Mouse (Mus musculus) hindbrain, embryonic 16.5 days (tissue): ENCODE measurements at regions not wholly inside any gene's neighbourhood (a gene's known extent, or its start where the extent isn't known, plus 50 kb on each side); places are given as distances from the start of the nearest gene placed in this dataset.

ENCODE experiments used
- ATAC-seq: fragments of 200-750 bp; cut with Nextera tagmentation; 2 replicates; pipeline ENCODE4 v1.8.0; 2017; ENCODE audit warnings: moderate TSS enrichment, moderate library complexity
- H3K27ac ChIP-seq: fragments of 300-500 bp; sonication (generic); 2 replicates; pipeline ENCODE4 v1.5.1; 2014; ENCODE audit warnings: low read depth, mild to moderate bottlenecking, control low read depth, low read length, moderate library complexity
- H3K27me3 ChIP-seq: fragments of 300-500 bp; sonication (generic); replicated peaks from 2 replicates; pipeline ENCODE4 v1.6.1; 2014; ENCODE audit warnings: low read length; ENCODE audit not compliant: control insufficient read depth, insufficient read depth
- H3K36me3 ChIP-seq: fragments of 300-500 bp; sonication (generic); 2 replicates; pipeline ENCODE4 v1.6.1; 2014; ENCODE audit warnings: mild to moderate bottlenecking, low read length, moderate library complexity, mixed read lengths; ENCODE audit not compliant: control insufficient read depth, insufficient read depth
- H3K4me1 ChIP-seq: fragments of 300-500 bp; sonication (generic); 2 replicates; pipeline ENCODE4 v1.6.1; 2014; ENCODE audit warnings: low read depth, low read length; ENCODE audit not compliant: control insufficient read depth, insufficient read depth
- H3K4me2 ChIP-seq: fragments of 300-500 bp; sonication (generic); 2 replicates; pipeline ENCODE4 v1.6.1; 2014; ENCODE audit warnings: mild to moderate bottlenecking, low read length, control low read depth, moderate library complexity
- H3K4me3 ChIP-seq: fragments of 300-500 bp; sonication (generic); 2 replicates; pipeline ENCODE4 v1.5.1; 2014; ENCODE audit warnings: mild to moderate bottlenecking, low read length, control low read depth, moderate library complexity
- H3K9ac ChIP-seq: fragments of 300-500 bp; sonication (generic); 2 replicates; pipeline ENCODE4 v1.6.1; 2014; ENCODE audit warnings: low read depth, mild to moderate bottlenecking, control low read depth, low read length, moderate library complexity
- H3K9me3 ChIP-seq: fragments of 300-500 bp; sonication (generic); 2 replicates; pipeline ENCODE4 v1.6.1; 2014; ENCODE audit warnings: mild to moderate bottlenecking, low read length, moderate library complexity; ENCODE audit not compliant: control insufficient read depth
- WGBS: fragments of 180-500 bp; shearing (Covaris S2); extraction: QIAGEN DNeasy Blood & Tissue Kit; methylation state at CpG from one replicate; pipeline ENCODE4 v1.1.7; 2014; 5-methylcytosine and 5-hydroxymethylcytosine counted together

DNA sequence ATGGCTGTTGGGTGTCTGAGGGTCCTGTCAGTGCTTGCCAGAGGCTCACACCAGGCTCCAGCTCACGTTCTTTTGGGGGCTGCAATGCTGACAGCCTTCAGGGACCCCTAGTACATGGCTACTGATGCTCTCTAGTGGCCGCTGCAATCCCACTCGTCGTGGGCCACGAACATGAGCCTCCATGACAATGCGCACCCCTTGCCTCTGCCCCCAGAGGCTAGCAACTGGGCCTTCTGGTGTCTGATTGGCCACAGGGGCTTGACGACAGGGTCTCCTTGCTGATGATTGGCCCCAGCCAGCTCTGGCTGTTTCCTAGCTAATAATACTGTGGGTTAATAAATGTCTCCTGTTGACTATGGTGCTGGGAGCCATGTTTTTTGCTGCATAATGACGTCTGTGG, 61.1 kb downstream of the Rtl1 start:
- no peaks in the 10 kb centered on the region for H3K4me1 ChIP-seq
- H3K4me3 ChIP-seq, result peak overlapping the region; percentile 51
- WGBS, result 65% methylated on average over 8 of the region's 8 CpGs
- H3K4me2 ChIP-seq, result peak overlapping the region; percentile 57; the same call in 1 of the 2 replicates
- H3K27ac ChIP-seq, result peak overlapping the region; percentile 87
- H3K9ac ChIP-seq, result no peak overlapping the region
- no peaks in the 10 kb centered on the region for H3K36me3 ChIP-seq
- peaks cover 21% of the 10 kb centered on the region for H3K9me3 ChIP-seq
- no peaks in the 10 kb centered on the region for H3K27me3 ChIP-seq
- peak; percentile 79 for ATAC-seq

DNA sequence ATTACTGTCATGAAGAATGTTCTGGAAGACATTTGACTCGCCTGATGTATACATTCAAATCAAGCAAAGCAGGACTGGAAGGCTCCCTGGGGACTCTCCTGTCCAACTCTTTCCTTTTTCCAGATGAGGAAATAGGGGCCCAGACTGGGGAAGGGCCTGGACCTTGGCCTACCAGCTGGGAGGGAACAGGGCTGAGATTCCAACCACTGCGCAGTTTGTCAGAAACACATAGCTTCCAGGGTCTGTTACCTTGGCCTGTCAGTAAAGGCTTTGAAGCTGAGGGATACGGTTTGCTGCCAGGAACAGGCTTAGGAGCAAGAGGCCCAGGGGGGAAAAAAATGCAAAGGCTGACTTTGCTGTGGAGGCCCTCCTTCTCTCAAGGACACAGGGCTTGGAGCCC, 61.5 kb downstream of the Rtl1 start:
- 85% methylated on average over 3 of the region's 3 CpGs for WGBS
- H3K4me2 ChIP-seq, result no peak overlapping the region
- peaks cover 21% of the 10 kb centered on the region for H3K9me3 ChIP-seq
- H3K4me3 ChIP-seq, result no peak overlapping the region
- no peak for ATAC-seq
- no peaks in the 10 kb centered on the region for H3K36me3 ChIP-seq
- H3K4me1 ChIP-seq, result no peaks in the 10 kb centered on the region
- no peak overlapping the region for H3K9ac ChIP-seq
- peak overlapping the region; percentile 32 for H3K27ac ChIP-seq
- H3K27me3 ChIP-seq, result no peaks in the 10 kb centered on the region

DNA sequence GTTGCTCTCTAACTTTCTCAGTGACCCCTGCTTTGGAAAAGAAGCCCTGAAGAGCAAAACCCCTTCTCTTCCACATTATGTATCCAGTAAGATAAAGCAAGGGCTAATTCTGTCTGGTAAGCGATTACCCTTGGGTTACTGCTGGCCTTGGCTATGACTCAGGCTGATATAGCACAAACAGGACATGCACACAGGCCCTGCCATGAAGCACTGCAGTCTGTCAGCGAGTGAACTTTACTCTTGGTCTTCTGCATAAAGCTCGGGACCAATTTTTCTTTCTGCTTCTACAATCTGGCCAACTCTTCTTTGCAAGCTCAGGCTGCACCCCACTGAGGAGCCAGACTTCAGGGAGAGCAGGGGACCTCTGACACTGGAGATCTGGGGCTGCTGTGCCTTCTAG, 63.6 kb downstream of the Rtl1 start:
- H3K36me3 ChIP-seq, result no peaks in the 10 kb centered on the region
- no peaks in the 10 kb centered on the region for H3K4me1 ChIP-seq
- H3K9ac ChIP-seq, result no peak overlapping the region
- peaks cover 19% of the 10 kb centered on the region for H3K9me3 ChIP-seq
- 95% methylated on average over 3 of the region's 3 CpGs for WGBS
- no peak overlapping the region for H3K4me2 ChIP-seq
- no peak overlapping the region for H3K4me3 ChIP-seq
- no peak overlapping the region for H3K27ac ChIP-seq
- no peak for ATAC-seq
- no peaks in the 10 kb centered on the region for H3K27me3 ChIP-seq

DNA sequence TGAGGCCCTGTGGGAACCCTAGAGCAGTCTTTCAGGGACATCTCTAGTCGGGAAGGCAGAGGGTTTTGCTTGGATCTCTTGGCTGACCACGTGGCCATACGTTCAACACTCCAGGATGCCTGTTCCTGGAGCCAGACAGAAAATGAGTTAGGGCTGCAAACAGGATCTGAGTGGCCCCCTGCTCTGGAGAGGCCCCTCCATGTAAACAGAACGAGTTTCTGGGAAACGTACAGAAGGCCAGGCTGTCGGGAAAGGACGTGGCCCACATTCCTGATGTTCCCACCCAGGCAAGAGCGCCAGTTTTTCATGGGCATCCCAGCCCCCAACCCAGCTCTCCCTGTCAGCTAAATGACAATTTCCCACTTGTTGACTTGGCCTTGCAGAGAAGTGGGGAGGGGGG, 67.7 kb downstream of the Rtl1 start:
- Histone ChIP-seq H3K4me3 (no peak overlapping the region), H3K27me3 (no peaks in the 10 kb centered on the region), H3K9ac (no peak overlapping the region), H3K27ac (no peak overlapping the region), H3K9me3 (peaks cover 24% of the 10 kb centered on the region), H3K4me2 (no peak overlapping the region), H3K4me1 (no peaks in the 10 kb centered on the region), H3K36me3 (no peaks in the 10 kb centered on the region)
- WGBS, result 56% methylated on average over 8 of the region's 8 CpGs
- ATAC-seq, result no peak

DNA sequence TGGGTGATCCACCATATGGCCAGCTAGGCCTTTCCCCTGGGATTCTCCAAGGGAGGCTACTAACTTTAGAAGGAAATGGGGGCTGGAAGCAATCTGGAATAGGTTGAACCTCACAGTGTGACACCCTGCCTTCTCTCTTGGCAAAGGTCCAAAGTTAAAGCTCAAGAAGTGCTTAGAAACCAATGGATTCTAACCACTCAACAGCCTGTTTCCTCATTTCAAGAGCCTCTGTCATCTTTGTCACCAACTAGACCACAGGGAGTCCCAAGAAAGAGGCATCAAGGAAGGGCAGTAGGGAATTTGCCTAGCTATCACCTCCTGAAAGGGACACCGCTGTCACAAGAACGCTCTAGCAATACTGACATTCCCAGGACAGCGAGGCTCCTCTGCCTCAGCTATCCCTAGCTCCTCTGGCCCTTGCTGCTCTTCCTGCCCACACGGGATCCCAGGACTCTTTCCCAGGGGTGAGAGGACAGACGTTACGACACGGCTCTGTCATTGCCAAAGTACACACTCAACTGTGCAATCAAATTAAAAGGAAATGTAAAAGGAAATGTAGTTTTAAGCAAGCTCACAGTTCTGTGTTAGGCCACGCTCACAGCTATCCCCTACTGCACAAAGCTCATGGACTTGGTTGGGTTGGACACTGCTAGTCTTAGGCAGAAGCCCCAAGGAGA, 68.6 kb downstream of the Rtl1 start:
- WGBS, result 87% methylated on average over 8 of the region's 8 CpGs
- no peak for ATAC-seq
- peaks cover 30% of the 10 kb centered on the region for H3K9me3 ChIP-seq
- no peaks in the 10 kb centered on the region for H3K4me1 ChIP-seq
- H3K27ac ChIP-seq, result no peak overlapping the region
- H3K4me2 ChIP-seq, result no peak overlapping the region
- H3K4me3 ChIP-seq, result no peak overlapping the region
- H3K36me3 ChIP-seq, result no peaks in the 10 kb centered on the region
- H3K9ac ChIP-seq, result no peak overlapping the region
- H3K27me3 ChIP-seq, result no peaks in the 10 kb centered on the region

DNA sequence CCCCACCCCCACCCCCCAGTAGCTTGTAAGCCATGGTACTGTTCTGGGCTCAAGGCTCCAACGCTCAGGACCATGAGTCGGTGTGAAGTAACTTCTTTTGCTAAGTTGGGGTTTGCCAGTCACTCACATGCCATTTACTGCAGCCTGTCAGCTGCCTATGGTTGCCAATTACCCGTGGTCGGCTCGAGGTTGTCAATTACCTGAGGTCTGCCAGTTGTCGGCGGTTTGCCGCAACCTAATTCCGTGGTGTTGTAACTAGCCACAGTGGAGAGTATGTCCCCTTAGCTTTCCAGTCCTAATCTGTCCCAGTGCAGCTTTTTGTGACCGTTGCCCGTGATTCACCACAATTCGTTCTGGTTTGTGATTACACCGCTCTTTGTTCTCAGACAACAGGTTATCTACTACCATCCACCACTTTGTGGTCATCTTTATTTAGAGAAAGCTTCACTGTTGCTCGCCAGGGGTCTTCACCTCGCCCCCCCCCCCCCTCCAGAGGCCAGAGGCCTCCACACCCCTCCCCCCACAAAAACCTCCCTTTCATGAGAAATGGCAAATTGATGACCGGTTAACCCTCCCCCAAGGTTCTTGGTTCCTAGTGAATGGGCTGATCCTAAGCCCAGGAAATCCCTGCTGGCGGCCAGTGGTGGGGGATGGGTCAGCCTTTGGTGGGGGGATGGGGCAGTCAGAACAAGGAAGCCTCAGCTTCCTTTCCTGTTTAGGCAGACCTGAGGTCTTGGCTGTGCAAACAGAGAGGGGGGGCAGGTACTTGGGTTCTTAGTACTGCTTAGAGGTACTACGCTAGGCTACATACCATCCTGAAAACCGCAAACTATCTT, 69.7 kb downstream of the Rtl1 start:
- H3K36me3 ChIP-seq, result no peaks in the 10 kb centered on the region
- H3K4me2 ChIP-seq, result no peak overlapping the region
- 57% methylated on average over 19 of the region's 19 CpGs for WGBS
- H3K27me3 ChIP-seq, result no peaks in the 10 kb centered on the region
- no peak overlapping the region for H3K27ac ChIP-seq
- no peaks in the 10 kb centered on the region for H3K4me1 ChIP-seq
- H3K4me3 ChIP-seq, result no peak overlapping the region
- peaks cover 32% of the 10 kb centered on the region for H3K9me3 ChIP-seq
- ATAC-seq, result no peak
- no peak overlapping the region for H3K9ac ChIP-seq

DNA sequence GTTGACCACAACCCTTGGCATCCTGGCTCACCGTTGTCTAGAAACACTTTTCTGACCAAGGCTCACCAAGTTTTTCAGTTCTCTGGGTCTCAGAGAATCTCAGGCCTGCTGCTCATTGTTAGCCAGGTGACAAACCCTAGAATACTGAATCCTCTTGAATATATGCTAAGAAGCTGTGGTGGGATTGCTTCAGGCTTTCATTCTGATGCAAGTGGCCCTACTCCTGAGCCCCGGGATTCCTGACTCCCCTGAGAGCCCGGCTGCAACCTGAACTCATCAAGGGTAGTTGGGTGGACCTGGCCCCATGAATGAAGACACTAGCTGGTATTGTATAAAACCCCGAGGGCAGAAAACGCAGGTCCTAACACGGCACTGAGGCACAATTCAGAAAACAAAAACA, 70.6 kb downstream of the Rtl1 start:
- Histone ChIP-seq H3K9me3 (peaks cover 32% of the 10 kb centered on the region), H3K4me2 (no peak overlapping the region), H3K27ac (no peak overlapping the region), H3K27me3 (no peaks in the 10 kb centered on the region), H3K4me3 (no peak overlapping the region), H3K36me3 (no peaks in the 10 kb centered on the region), H3K4me1 (no peaks in the 10 kb centered on the region), H3K9ac (no peak overlapping the region)
- ATAC-seq, result no peak
- WGBS, result 65% methylated on average over 6 of the region's 6 CpGs

DNA sequence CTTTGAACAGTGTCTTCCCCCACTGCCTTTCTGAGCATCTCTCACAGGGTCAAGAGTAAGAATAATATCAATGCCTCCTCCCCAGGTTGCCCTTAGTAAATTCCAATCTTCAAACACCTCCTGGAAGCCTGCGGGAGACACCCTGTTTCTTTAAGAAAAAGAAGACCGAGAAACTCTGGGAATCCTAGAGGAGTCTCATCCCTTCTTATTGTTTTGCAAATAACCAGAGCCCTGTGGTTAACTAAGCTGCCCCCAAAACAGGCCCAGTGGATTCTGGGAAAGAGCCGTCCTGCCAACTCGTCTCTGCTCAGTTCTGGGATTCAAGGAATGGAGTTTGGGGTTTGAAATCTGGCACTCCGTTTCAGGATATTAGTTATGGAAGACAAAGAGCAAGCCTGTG, 71.2 kb downstream of the Rtl1 start:
- ATAC-seq, result no peak
- H3K4me2 ChIP-seq, result no peak overlapping the region
- H3K4me1 ChIP-seq, result no peaks in the 10 kb centered on the region
- 61% methylated on average over 5 of the region's 5 CpGs for WGBS
- no peaks in the 10 kb centered on the region for H3K27me3 ChIP-seq
- H3K36me3 ChIP-seq, result no peaks in the 10 kb centered on the region
- peaks cover 32% of the 10 kb centered on the region for H3K9me3 ChIP-seq
- H3K4me3 ChIP-seq, result no peak overlapping the region
- no peak overlapping the region for H3K27ac ChIP-seq
- H3K9ac ChIP-seq, result no peak overlapping the region

DNA sequence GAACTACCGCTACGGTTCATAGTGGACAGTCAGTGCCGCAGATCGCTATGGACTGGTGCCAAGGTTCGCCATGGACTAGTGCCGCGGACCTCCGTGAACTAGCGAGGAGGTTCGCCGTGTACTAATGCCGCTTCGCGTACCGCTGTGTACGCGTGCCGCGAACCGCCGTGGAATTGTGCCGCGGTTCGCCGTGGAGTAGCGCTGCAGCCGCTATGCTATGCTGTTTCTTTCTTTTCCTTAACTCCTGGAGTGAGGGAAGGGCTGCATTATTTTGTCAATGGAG, 71.9 kb downstream of the Rtl1 start:
- Histone ChIP-seq H3K9me3 (peaks cover 32% of the 10 kb centered on the region), H3K4me3 (peak overlapping the region; percentile 35), H3K27me3 (no peaks in the 10 kb centered on the region), H3K27ac (no peak overlapping the region), H3K4me2 (peak overlapping the region; percentile 56), H3K4me1 (no peaks in the 10 kb centered on the region), H3K9ac (peak overlapping the region; percentile 17; the same call in 1 of the 2 replicates), H3K36me3 (no peaks in the 10 kb centered on the region)
- 57% methylated on average over 27 of the region's 27 CpGs for WGBS
- no peak for ATAC-seq
